Mouse (Mus musculus): ENCODE results near the gene Zfp444. TPM values are rescaled to one million over a fixed set of nuclear protein-coding genes. Genes with fewer than 3 reads are reported as not detected.
"Not testable (repeated sequence)": the region's sequence is repeated elsewhere in the genome, so short reads cannot be mapped to it uniquely, and the experiment has no call there.

Zfp444 gene
- polyA plus RNA-seq, 1 experiment from 2014 or later = 26.3 TPM

GRCm38 (mm10) chr7:6239787-6240186 lies 67.8 kb downstream of the Zfp444 start:
- no peak for ATAC-seq
- Histone ChIP-seq H3K4me1 (no peaks in the 10 kb centered on the region), H3K27ac (no peak overlapping the region), H3K9me3 (replicated peaks) (no peaks in the 10 kb centered on the region), H3K36me3 (no peaks in the 10 kb centered on the region), H3K27me3 (replicated peaks) (no peaks in the 10 kb centered on the region; the same call in 1 of the 2 replicates), H3K9ac (no peak overlapping the region), H3K4me3 (no peak overlapping the region), H3K4me2 (no peak overlapping the region)
- WGBS (ENCODE audit: insufficient replicate concordance) = 36% methylated on average over 11 of the region's 11 CpGs

GRCm38 (mm10) chr7:6240841-6241425 lies 68.9 kb downstream of the Zfp444 start:
- 3% methylated on average over 1 of the region's 1 CpGs for WGBS (ENCODE audit: insufficient replicate concordance)
- H3K4me1 ChIP-seq; ATAC-seq; H3K9me3 ChIP-seq (replicated peaks); H3K9ac ChIP-seq; H3K36me3 ChIP-seq; H3K27ac ChIP-seq; H3K4me3 ChIP-seq; H3K27me3 ChIP-seq (replicated peaks); H3K4me2 ChIP-seq: not testable (repeated sequence)

Other genes starting within 250 kb of the Zfp444 start
- gene Vmn1r65, start 161.2 kb upstream of the Zfp444 start, polyA plus RNA-seq (2016; fragmentation: Nextera tagmentation; extraction: Ambion mirVana) = not detected in 2 replicates
- not detected in 2 replicates for gene Nlrp4c, start 127.1 kb upstream of the Zfp444 start, polyA plus RNA-seq (2016; fragmentation: Nextera tagmentation; extraction: Ambion mirVana)
- 17.3 and 18.0 TPM in 2 replicates for gene Zfp787, start 16.2 kb upstream of the Zfp444 start, polyA plus RNA-seq (2016; fragmentation: Nextera tagmentation; extraction: Ambion mirVana)
- not detected in 2 replicates for gene Galp, start 24.9 kb downstream of the Zfp444 start, polyA plus RNA-seq (2016; fragmentation: Nextera tagmentation; extraction: Ambion mirVana)
- not detected in 2 replicates for gene Zscan5b, start 50.1 kb downstream of the Zfp444 start, polyA plus RNA-seq (2016; fragmentation: Nextera tagmentation; extraction: Ambion mirVana)
- not detected in 2 replicates for gene Epp13, start 80.5 kb downstream of the Zfp444 start, polyA plus RNA-seq (2016; fragmentation: Nextera tagmentation; extraction: Ambion mirVana)
- 8.1 and 8.2 TPM in 2 replicates for gene Zfp667, start 114.4 kb downstream of the Zfp444 start, polyA plus RNA-seq (2016; fragmentation: Nextera tagmentation; extraction: Ambion mirVana)
- gene Zfp583, start 159.1 kb downstream of the Zfp444 start, polyA plus RNA-seq (2016; fragmentation: Nextera tagmentation; extraction: Ambion mirVana) = 1.6 and 2.1 TPM in 2 replicates
- 0.50 and 0.57 TPM in 2 replicates for gene Gm3854, start 171.5 kb downstream of the Zfp444 start, polyA plus RNA-seq (2016; fragmentation: Nextera tagmentation; extraction: Ambion mirVana)
- 1.3 TPM in 2 replicates for gene Zfp78, start 191.1 kb downstream of the Zfp444 start, polyA plus RNA-seq (2016; fragmentation: Nextera tagmentation; extraction: Ambion mirVana)
- gene Zfp28, start 211.1 kb downstream of the Zfp444 start, polyA plus RNA-seq (2016; fragmentation: Nextera tagmentation; extraction: Ambion mirVana) = 1.7 TPM in 2 replicates
- gene Smim17, start 226.5 kb downstream of the Zfp444 start, polyA plus RNA-seq (2016; fragmentation: Nextera tagmentation; extraction: Ambion mirVana) = 0.10 TPM in 1 of 2 replicates, not detected in the other
- not detected in 2 replicates for gene Gm20715, start 238.1 kb downstream of the Zfp444 start, polyA plus RNA-seq (2016; fragmentation: Nextera tagmentation; extraction: Ambion mirVana)